Mouse (Mus musculus) limb, embryonic 14.5 days (tissue): Measurements from ENCODE around the gene Thrap3. TPM values are rescaled to one million over a fixed set of nuclear protein-coding genes. Genes with fewer than 3 reads are reported as not detected.
"Not testable (repeated sequence)": the region's sequence is repeated elsewhere in the genome, so short reads cannot be mapped to it uniquely, and the experiment has no call there.

ENCODE experiments used
- ATAC-seq: fragments of 200-750 bp; cut with Nextera tagmentation; 2 replicates; pipeline ENCODE4 v1.8.0; 2017; ENCODE audit warnings: low read depth, moderate number of reproducible peaks, moderate TSS enrichment; ENCODE audit not compliant: low FRiP score
- DNase-seq: peaks from one replicate; pipeline ENCODE4 v3.0.0-alpha.2; 2015; ENCODE audit warnings: low spot score
- H3K27ac ChIP-seq: fragments of 300-500 bp; sonication (generic); replicated peaks from 2 replicates; pipeline ENCODE4 v1.5.1; 2014; ENCODE audit warnings: low read depth, mild to moderate bottlenecking, low read length, moderate library complexity, mixed read lengths
- H3K27me3 ChIP-seq: fragments of 300-500 bp; sonication (generic); 2 replicates; pipeline ENCODE4 v1.6.1; 2014; ENCODE audit warnings: low read length, mixed read lengths; ENCODE audit not compliant: control insufficient read depth, insufficient read depth
- H3K36me3 ChIP-seq: fragments of 300-500 bp; sonication (generic); 2 replicates; pipeline ENCODE4 v1.6.1; 2014; ENCODE audit warnings: mild to moderate bottlenecking, low read length, moderate library complexity, mixed read lengths; ENCODE audit not compliant: control insufficient read depth, insufficient read depth
- H3K4me1 ChIP-seq: fragments of 300-500 bp; sonication (generic); 2 replicates; pipeline ENCODE4 v1.6.1; 2014; ENCODE audit warnings: antibody characterized with exemption, low read length, mixed read lengths; ENCODE audit not compliant: control insufficient read depth, insufficient read depth
- H3K4me2 ChIP-seq: fragments of 300-500 bp; sonication (generic); replicated peaks from 2 replicates; pipeline ENCODE4 v1.6.1; 2014; ENCODE audit warnings: low read depth, mild to moderate bottlenecking, low read length, moderate library complexity; ENCODE audit not compliant: severe bottlenecking
- H3K4me3 ChIP-seq: fragments of 300-500 bp; sonication (generic); replicated peaks from 2 replicates; pipeline ENCODE4 v1.5.1; 2014; ENCODE audit warnings: low read length
- H3K9ac ChIP-seq: fragments of 300-500 bp; sonication (generic); 2 replicates; pipeline ENCODE4 v1.6.1; 2014; ENCODE audit warnings: mild to moderate bottlenecking, low read depth, low read length, moderate library complexity; ENCODE audit not compliant: severe bottlenecking
- H3K9me3 ChIP-seq: fragments of 300-500 bp; sonication (generic); 2 replicates; pipeline ENCODE4 v1.6.1; 2016; ENCODE audit warnings: low read length; ENCODE audit not compliant: control insufficient read depth
- POLR2A ChIP-seq: fragments of 200-500 bp; IDR thresholded peaks from 2 replicates; pipeline ENCODE4 v1.8.0; 2012; ENCODE audit warnings: inconsistent platforms, mild to moderate bottlenecking, moderate library complexity, borderline replicate concordance; ENCODE audit not compliant: insufficient read depth, insufficient read length; ENCODE audit errors: extremely low read depth
- WGBS: fragments of 180-500 bp; shearing (Covaris S2); extraction: QIAGEN DNeasy Blood & Tissue Kit; methylation state at CpG from one replicate; pipeline ENCODE4 v1.1.7; 2014; 5-methylcytosine and 5-hydroxymethylcytosine counted together
- polyA plus RNA-seq, 2 experiments: library from polyadenylated mRNA; depleted of rRNA in 1 of 2; stranded (reverse) in 1 of 2; unstranded in 1 of 2; fragments of >200 nt; fragmentation: Nextera tagmentation in 1 of 2; extraction: Ambion mirVana in 1 of 2; gene quantifications; 2 replicates each; pipeline versions ENCODE4 v1.2.1 to v1.2.3; 2012 to 2014

Gene Thrap3
- polyA plus RNA-seq, 2 experiments = 191 to 204 TPM

- no peaks in the 10 kb centered on the region for H3K27me3 ChIP-seq
- DNase-seq = peak; percentile 58
- ATAC-seq = peak; percentile 55; the same call in 1 of the 2 replicates
- no peaks in the 10 kb centered on the region for H3K4me1 ChIP-seq
- H3K9ac ChIP-seq = no peak overlapping the region
- no peak for TF ChIP-seq POLR2A
- no peak overlapping the region for H3K4me2 ChIP-seq
- no peak overlapping the region for H3K4me3 ChIP-seq
- WGBS = 56% methylated on average over 7 of the region's 7 CpGs
- peaks cover 86% of the 10 kb centered on the region for H3K36me3 ChIP-seq
- no peak overlapping the region for H3K27ac ChIP-seq
- no peaks in the 10 kb centered on the region for H3K9me3 ChIP-seq
Measured at GRCm38 (mm10) chr4:126181170-126181957, 21.2 kb downstream of the Thrap3 start.

DNA sequence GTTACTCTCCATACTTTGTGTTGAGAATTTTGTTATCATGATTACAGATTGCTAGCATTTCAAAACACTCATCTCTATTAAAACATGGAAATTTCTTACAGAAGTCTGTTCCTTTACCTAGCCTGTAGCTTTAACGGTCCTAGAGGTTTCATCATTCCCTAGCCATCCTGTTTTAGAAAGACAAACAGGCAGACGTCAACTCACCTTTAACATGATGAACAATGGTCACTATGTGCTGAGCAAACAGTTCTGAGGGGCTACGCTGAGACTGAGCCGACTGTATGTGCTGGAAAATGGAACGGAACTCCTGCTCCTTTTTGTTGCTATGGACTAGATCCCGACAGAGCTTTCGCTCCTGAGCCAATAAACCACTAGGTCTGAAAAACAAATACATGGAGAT, 26.6 kb downstream of the Thrap3 start:
- not testable (repeated sequence) for H3K9ac ChIP-seq, H3K4me2 ChIP-seq, H3K4me1 ChIP-seq, H3K9me3 ChIP-seq, H3K27ac ChIP-seq, DNase-seq, ATAC-seq, H3K4me3 ChIP-seq, H3K27me3 ChIP-seq
- peaks cover 91% of the 10 kb centered on the region for H3K36me3 ChIP-seq
- WGBS = 97% methylated on average over 7 of the region's 7 CpGs

- H3K27me3 ChIP-seq = no peaks in the 10 kb centered on the region
- no peaks in the 10 kb centered on the region for H3K4me1 ChIP-seq
- no peak overlapping the region for H3K4me2 ChIP-seq
- WGBS = 87% methylated on average over 5 of the region's 5 CpGs
- ATAC-seq (no peak), DNase-seq (no peak)
- TF ChIP-seq POLR2A = no peak
- no peaks in the 10 kb centered on the region for H3K9me3 ChIP-seq
- H3K36me3 ChIP-seq = peaks cover 91% of the 10 kb centered on the region
- H3K4me3 ChIP-seq = no peak overlapping the region
- H3K27ac ChIP-seq = no peak overlapping the region
- no peak overlapping the region for H3K9ac ChIP-seq
Measured at GRCm38 (mm10) chr4:126173800-126174199, 28.8 kb downstream of the Thrap3 start.

DNA sequence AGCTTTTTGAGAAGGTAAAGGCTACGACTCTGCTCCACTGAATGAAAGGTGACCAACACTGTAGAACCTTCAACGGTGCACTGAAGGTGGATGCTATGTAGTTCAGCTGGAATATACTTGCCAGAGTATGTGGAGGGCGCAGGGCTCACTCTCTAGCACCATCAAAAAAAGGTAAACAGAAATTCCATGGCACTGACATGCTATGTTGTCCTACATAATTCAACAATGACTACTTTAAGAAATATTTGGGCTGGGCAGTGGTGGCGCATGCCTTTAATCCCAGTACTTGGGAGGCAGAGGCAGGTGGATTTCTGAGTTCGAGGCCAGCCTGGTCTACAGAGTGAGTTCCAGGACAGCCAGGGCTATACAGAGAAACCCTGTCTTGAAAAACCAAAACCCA, 31.8 kb downstream of the Thrap3 start:
- not testable (repeated sequence) for H3K27me3 ChIP-seq, H3K4me3 ChIP-seq, DNase-seq, H3K27ac ChIP-seq, ATAC-seq, H3K9me3 ChIP-seq, H3K4me1 ChIP-seq, H3K9ac ChIP-seq, H3K4me2 ChIP-seq
- 98% methylated on average over 5 of the region's 5 CpGs for WGBS
- H3K36me3 ChIP-seq = peaks cover 96% of the 10 kb centered on the region

- Histone ChIP-seq H3K27me3 (no peaks in the 10 kb centered on the region), H3K4me1 (no peaks in the 10 kb centered on the region), H3K9me3 (no peaks in the 10 kb centered on the region), H3K4me2 (no peak overlapping the region), H3K4me3 (no peak overlapping the region), H3K27ac (no peak overlapping the region), H3K36me3 (peaks cover 81% of the 10 kb centered on the region), H3K9ac (no peak overlapping the region)
- TF ChIP-seq POLR2A = no peak
- WGBS = 91% methylated on average over 6 of the region's 6 CpGs
- no peak for ATAC-seq
- no peak for DNase-seq
Measured at GRCm38 (mm10) chr4:126168851-126169250, 33.7 kb downstream of the Thrap3 start.
